Mouse (Mus musculus): ENCODE measurements around the gene Pkp1.

DNA sequence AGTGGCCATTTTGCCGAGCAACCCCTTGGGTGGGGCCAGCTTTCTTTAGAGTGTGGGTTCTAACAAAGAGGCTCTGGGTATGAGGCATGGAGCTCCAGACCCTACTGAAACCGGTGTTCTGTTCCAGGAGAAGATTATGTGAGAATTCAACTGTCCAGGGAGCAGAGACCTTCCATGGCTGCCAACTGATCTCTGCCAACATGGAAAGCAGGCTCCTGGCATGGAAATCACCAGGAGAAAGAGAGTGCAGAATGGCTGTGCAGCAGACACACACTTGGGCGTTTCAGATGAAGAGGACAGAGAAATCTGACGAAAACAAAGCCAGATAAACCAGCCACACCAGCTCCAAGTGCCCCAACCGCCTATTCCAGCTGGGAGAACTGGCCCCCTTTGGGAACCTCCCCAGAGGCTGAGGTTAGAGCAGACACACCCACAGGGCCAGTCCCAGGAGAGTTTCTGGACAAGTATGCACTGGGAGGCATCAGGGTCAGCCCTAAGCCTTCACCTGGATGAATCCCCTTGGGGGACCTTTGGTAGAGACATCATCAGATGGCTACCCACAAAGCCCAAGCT, 2.4 kb downstream of the Pkp1 start:
- TF ChIP-seq CTCF (IDR thresholded peaks at IDR 0.05; ENCODE audit: insufficient read depth, low read depth, low read length), result no peak
- no peak for TF ChIP-seq POLR2A (IDR thresholded peaks at IDR 0.05; ENCODE audit: insufficient read depth, low read depth, low read length)
